Mouse (Mus musculus) brain, embryonic 14.5 days (tissue): Measurements from ENCODE around the gene Nicn1.

Experiments used
- CTCF ChIP-seq: fragments of 200-500 bp; IDR thresholded peaks from 2 replicates; pipeline ENCODE4 v1.5.1; 2012; ENCODE audit warnings: inconsistent platforms, mild to moderate bottlenecking, moderate library complexity, borderline replicate concordance; ENCODE audit not compliant: insufficient read depth, insufficient read length; ENCODE audit errors: extremely low read depth
- POLR2A ChIP-seq: fragments of 200-500 bp; IDR thresholded peaks from 2 replicates; pipeline ENCODE4 v1.6.1; 2012; ENCODE audit warnings: mild to moderate bottlenecking, inconsistent platforms, borderline replicate concordance; ENCODE audit not compliant: poor library complexity, insufficient read depth, insufficient read length, severe bottlenecking; ENCODE audit errors: extremely low read depth

DNA sequence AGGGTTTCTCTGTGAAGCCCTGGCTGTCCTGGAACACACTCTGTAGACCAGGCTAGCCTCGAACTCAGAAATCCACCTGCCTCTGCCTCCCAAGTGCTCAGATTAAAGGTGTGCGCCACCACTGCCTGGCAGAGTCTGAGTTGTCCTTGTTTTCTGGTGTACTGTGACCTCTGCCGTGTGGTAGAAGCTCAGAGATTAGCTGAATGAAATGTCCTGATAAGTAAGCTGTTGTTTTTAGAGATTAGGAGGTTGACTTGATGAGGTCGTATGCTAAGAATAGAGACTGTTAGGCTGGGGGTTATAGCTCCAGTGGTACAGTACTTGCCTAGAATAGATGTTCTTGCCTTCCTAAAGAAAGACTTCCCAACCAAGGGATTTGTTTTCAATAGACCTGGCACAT lies 14.5 kb downstream of the Nicn1 start:
- TF ChIP-seq CTCF = no peak
- TF ChIP-seq POLR2A = no peak
